Mouse (Mus musculus): ENCODE data around the gene Dhrs2.

GRCm38 (mm10) chr14:55180951-55181350, 40.9 kb upstream of the Dhrs2 start:
- TF ChIP-seq CTCF (IDR thresholded peaks at IDR 0.05): no peak
- TF ChIP-seq POLR2A (IDR thresholded peaks at IDR 0.05; ENCODE audit: insufficient read depth, low read depth, low read length): no peak
